Mouse (Mus musculus): Measurements from ENCODE around the gene Tsen2. TPM values are rescaled to one million over a fixed set of nuclear protein-coding genes. Genes with fewer than 3 reads are reported as not detected.

Gene Tsen2
- polyA plus RNA-seq, 1 experiment from 2014 or later = 31.3 TPM

DNA sequence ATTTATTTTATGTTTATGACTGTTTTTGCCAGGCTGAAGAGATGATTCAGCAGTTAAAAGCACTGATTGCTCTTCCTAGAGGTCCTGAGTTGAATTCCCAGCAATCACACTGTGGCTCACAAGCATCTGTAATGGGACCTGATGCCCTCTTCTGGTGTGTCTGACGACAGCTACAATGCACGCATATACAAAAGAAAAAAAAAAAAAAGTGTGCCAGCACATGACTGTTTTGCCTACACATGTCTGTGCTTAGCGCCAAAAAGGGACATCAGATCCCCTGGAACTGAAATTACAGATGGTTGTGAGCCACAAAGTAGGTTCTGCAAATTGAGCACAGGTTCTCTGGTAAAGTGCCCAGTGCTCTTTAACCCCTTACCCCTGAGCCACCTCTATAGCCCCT is 2.1 kb upstream of the Tsen2 start:
- 68% methylated on average over 3 of the region's 3 CpGs for WGBS
- Histone ChIP-seq H3K4me3 (replicated peaks) (no peak overlapping the region), H3K36me3 (no peaks in the 10 kb centered on the region), H3K27me3 (no peaks in the 10 kb centered on the region), H3K4me2 (no peak overlapping the region), H3K27ac (no peak overlapping the region), H3K4me1 (peaks cover 28% of the 10 kb centered on the region), H3K9ac (no peak overlapping the region), H3K9me3 (replicated peaks) (no peaks in the 10 kb centered on the region)
- ATAC-seq (replicated peaks; ENCODE audit: low FRiP score) = no peak

DNA sequence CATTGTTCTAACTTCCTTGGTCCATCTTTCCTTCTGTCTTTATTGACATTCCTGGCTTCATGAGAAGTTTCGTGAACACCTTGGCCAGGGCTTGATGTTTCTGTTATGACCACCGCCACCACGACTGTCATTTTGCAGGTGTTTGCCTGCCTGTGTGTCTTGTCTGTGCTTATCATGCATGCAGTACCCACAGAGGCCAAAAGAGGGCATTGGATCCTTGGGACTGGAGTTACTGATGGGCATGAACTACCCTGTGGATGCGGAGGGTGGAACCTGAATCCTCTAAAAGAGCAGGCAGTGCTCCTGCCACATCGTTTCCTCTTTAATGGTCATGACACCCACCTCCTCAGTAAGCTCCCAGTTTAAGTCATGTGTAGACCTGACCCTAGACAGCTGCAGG is 1.8 kb downstream of the Tsen2 start:
- peaks cover 20% of the 10 kb centered on the region for H3K4me1 ChIP-seq
- H3K9me3 ChIP-seq (replicated peaks) = no peaks in the 10 kb centered on the region
- H3K27ac ChIP-seq = no peak overlapping the region
- no peak overlapping the region for H3K4me2 ChIP-seq
- WGBS = 86% methylated on average over 5 of the region's 5 CpGs
- no peaks in the 10 kb centered on the region for H3K27me3 ChIP-seq
- no peak for ATAC-seq (replicated peaks; ENCODE audit: low FRiP score)
- H3K9ac ChIP-seq = no peak overlapping the region
- H3K36me3 ChIP-seq = peaks cover 36% of the 10 kb centered on the region
- H3K4me3 ChIP-seq (replicated peaks) = no peak overlapping the region

- H3K4me1 ChIP-seq = peaks cover 5% of the 10 kb centered on the region
- H3K4me3 ChIP-seq (replicated peaks) = no peak overlapping the region
- H3K4me2 ChIP-seq = no peak overlapping the region
- ATAC-seq (replicated peaks; ENCODE audit: low FRiP score) = no peak
- H3K36me3 ChIP-seq = peaks cover 78% of the 10 kb centered on the region
- no peak overlapping the region for H3K27ac ChIP-seq
- H3K27me3 ChIP-seq = no peaks in the 10 kb centered on the region
- no peaks in the 10 kb centered on the region for H3K9me3 ChIP-seq (replicated peaks)
- WGBS = 83% methylated on average over 5 of the region's 5 CpGs
- no peak overlapping the region for H3K9ac ChIP-seq
Observed at GRCm38 (mm10) chr6:115555485-115555884, 11.0 kb downstream of the Tsen2 start.

DNA sequence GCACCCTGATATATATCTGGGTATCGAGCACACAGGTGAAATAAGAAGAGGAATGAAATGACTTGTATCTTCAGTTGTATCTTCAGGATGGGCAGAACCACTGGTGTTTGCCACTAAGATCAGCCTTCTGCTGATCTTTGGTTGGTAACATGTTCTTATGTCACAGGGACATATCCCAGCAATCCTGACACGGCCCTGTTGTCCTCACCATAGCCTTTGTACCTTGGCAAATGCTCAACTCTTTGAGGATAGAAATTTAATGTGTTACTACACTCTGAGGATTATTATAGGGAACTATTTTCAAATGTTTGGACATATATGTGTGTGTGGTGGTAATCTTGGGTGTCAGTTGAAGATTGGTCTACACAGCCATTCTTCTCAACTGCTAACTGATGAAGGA is 13.7 kb downstream of the Tsen2 start:
- peaks cover 5% of the 10 kb centered on the region for H3K4me1 ChIP-seq
- 87% methylated on average over 2 of the region's 2 CpGs for WGBS
- no peak for ATAC-seq (replicated peaks; ENCODE audit: low FRiP score)
- no peaks in the 10 kb centered on the region for H3K27me3 ChIP-seq
- H3K9me3 ChIP-seq (replicated peaks) = no peaks in the 10 kb centered on the region
- no peak overlapping the region for H3K27ac ChIP-seq
- H3K9ac ChIP-seq = no peak overlapping the region
- peaks cover 76% of the 10 kb centered on the region for H3K36me3 ChIP-seq
- H3K4me3 ChIP-seq (replicated peaks) = no peak overlapping the region
- H3K4me2 ChIP-seq = no peak overlapping the region

DNA sequence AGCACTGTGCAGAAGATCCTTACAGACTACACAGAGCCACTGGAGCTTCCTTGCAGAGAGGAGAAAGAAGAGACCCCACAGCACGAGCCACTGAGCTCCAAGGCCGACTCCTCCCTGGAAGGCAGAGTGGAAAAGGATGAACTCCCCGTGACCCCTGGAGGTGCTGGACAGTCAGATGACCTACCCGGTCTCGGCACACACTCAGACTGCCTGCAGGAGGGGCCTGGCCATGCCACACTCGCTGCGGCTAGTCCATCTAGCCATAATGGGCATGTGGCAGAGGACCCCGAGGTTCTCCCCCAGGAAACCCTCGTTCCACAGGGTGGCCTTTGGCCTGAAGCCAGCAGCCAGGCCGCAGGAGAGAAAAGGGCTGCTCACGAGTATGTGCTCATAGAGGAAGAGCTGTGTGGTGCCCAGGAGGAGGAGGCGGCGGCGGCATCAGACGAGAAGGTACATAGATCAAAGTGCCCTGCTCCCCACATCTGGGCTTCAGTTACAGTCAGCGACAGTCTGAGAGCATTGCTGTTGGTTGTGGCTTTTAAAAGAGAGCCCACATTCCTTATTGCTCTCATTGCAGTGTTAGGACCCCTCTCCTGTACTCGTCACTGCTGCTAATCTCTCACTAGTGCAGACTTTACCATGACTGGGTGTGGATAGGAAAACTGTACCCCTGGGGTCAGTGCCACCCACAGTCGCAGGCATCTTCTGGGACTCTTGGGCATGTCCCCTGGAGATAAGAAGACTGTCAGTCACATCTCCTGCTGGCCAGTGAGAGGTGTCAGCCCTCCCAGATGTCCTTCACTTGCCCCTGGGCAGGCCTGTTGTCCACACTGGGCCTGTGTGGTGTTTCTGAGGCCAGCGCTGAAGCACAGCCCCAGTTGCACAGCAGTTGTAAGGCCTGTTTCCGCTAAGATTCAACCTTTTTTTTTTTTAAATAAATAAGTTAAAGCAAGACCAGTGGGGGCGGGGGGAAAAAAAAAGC is 15.5 kb downstream of the Tsen2 start:
- no peak overlapping the region for H3K4me3 ChIP-seq (replicated peaks)
- no peaks in the 10 kb centered on the region for H3K27me3 ChIP-seq
- ATAC-seq (replicated peaks; ENCODE audit: low FRiP score) = peak; percentile 66
- H3K9me3 ChIP-seq (replicated peaks) = no peaks in the 10 kb centered on the region
- peaks cover 69% of the 10 kb centered on the region for H3K36me3 ChIP-seq
- H3K4me2 ChIP-seq = no peak overlapping the region
- 49% methylated on average over 21 of the region's 21 CpGs for WGBS
- H3K9ac ChIP-seq = no peak overlapping the region; the same call in 1 of the 2 replicates
- no peak overlapping the region; the same call in 1 of the 2 replicates for H3K27ac ChIP-seq
- H3K4me1 ChIP-seq = peaks cover 5% of the 10 kb centered on the region

- ATAC-seq (replicated peaks; ENCODE audit: low FRiP score) = no peak
- Histone ChIP-seq H3K4me3 (replicated peaks) (no peak overlapping the region), H3K4me2 (no peak overlapping the region), H3K4me1 (no peaks in the 10 kb centered on the region), H3K9ac (no peak overlapping the region), H3K36me3 (peaks cover 85% of the 10 kb centered on the region), H3K27ac (no peak overlapping the region), H3K27me3 (no peaks in the 10 kb centered on the region), H3K9me3 (replicated peaks) (peaks cover 6% of the 10 kb centered on the region; the same call in 1 of the 2 replicates)
- WGBS = 79% methylated on average over 6 of the region's 6 CpGs
Observed at GRCm38 (mm10) chr6:115565479-115566045, 21.1 kb downstream of the Tsen2 start.

GRCm38 (mm10) chr6:115574171-115574570 is 29.7 kb downstream of the Tsen2 start:
- 0 out of 2 replicates have a peak, but pooled peaks cover 2% of the 10 kb centered on the region for H3K9me3 ChIP-seq (replicated peaks)
- no peaks in the 10 kb centered on the region for H3K27me3 ChIP-seq
- 92% methylated on average over 7 of the region's 7 CpGs for WGBS
- H3K9ac ChIP-seq = no peak overlapping the region
- H3K36me3 ChIP-seq = peaks cover 90% of the 10 kb centered on the region
- no peak overlapping the region for H3K4me3 ChIP-seq (replicated peaks)
- no peak overlapping the region for H3K4me2 ChIP-seq
- H3K4me1 ChIP-seq = no peaks in the 10 kb centered on the region
- no peak overlapping the region for H3K27ac ChIP-seq
- ATAC-seq (replicated peaks; ENCODE audit: low FRiP score) = no peak

- Histone ChIP-seq H3K36me3 (peaks cover 82% of the 10 kb centered on the region), H3K9ac (no peak overlapping the region), H3K4me1 (no peaks in the 10 kb centered on the region), H3K4me2 (no peak overlapping the region), H3K27me3 (no peaks in the 10 kb centered on the region), H3K27ac (no peak overlapping the region), H3K9me3 (replicated peaks) (no peaks in the 10 kb centered on the region), H3K4me3 (replicated peaks) (no peak overlapping the region)
- WGBS = 73% methylated on average over 5 of the region's 5 CpGs
- ATAC-seq (replicated peaks; ENCODE audit: low FRiP score) = no peak
Observed at GRCm38 (mm10) chr6:115577407-115577806, 32.9 kb downstream of the Tsen2 start.

- Histone ChIP-seq H3K4me1 (no peaks in the 10 kb centered on the region), H3K27me3 (no peaks in the 10 kb centered on the region), H3K9me3 (replicated peaks) (no peaks in the 10 kb centered on the region), H3K36me3 (peaks cover 79% of the 10 kb centered on the region), H3K9ac (no peak overlapping the region), H3K4me2 (no peak overlapping the region), H3K4me3 (replicated peaks) (no peak overlapping the region), H3K27ac (no peak overlapping the region)
- no peak for ATAC-seq (replicated peaks; ENCODE audit: low FRiP score)
- WGBS = 90% methylated on average over 9 of the region's 9 CpGs
Observed at GRCm38 (mm10) chr6:115577941-115578340, 33.5 kb downstream of the Tsen2 start.

DNA sequence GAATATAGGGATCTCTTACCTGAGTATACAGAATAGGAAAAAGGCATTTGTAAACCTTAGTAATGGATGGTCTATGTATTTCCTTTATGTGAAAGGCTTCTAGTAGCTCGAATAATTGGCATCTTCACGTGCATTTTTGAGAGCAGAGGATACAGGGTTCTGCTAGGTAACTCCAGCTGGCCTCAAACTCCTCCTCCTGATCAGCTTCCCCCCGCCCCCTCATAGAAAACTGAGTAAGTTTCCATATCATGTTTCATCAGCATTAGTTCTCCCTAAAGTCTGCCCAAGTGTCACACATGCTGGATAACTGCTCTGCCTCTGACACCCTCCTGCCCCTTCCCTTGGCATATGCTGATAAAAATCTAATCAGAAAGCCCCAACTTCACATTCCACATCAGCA is 36.3 kb downstream of the Tsen2 start:
- H3K4me1 ChIP-seq = no peaks in the 10 kb centered on the region
- H3K9ac ChIP-seq = no peak overlapping the region
- H3K36me3 ChIP-seq = peaks cover 56% of the 10 kb centered on the region
- no peak for ATAC-seq (replicated peaks; ENCODE audit: low FRiP score)
- WGBS = 67% methylated on average over 3 of the region's 3 CpGs
- no peaks in the 10 kb centered on the region for H3K27me3 ChIP-seq
- no peaks in the 10 kb centered on the region for H3K9me3 ChIP-seq (replicated peaks)
- H3K4me2 ChIP-seq = no peak overlapping the region
- H3K4me3 ChIP-seq (replicated peaks) = no peak overlapping the region
- no peak overlapping the region for H3K27ac ChIP-seq

DNA sequence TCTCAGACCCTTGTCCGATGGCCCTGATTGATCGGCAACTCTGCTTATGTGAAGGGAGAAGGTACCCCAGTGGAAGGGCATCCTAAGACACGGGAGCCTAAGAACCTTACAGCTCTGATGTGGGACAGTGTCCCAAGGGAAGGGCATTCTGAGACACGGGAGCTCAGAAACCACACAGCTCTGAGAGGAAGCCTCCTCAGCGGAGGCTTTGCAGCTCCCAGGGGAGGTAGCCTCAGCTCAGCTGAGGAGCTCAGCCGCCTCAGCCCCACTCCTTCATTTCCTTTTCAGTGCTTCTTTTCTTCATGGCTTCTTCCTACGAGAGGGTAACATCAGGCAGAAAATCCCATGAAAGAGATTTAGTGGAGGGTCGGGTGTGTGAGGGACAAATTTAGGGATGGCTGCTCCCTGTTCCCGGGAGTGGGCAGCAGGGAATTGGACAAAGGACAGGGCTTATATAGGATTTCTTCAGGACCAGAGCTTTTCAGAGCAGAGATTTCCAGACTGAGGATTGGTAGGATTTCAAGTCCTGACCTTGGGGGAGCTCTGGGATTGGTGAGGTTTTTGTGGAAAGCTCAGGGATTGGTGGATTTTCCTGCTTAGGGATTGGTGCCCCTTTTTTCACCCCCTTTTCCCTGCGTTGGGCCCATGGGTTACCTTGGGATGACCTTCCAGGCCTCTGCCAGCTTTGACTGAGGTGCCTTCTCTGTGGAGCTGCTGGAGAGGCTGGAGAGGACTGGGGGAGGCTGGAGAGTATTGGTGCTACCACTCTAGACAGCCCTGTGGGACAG is 38.1 kb downstream of the Tsen2 start:
- Histone ChIP-seq H3K27ac (no peak overlapping the region), H3K36me3 (peaks cover 39% of the 10 kb centered on the region), H3K4me2 (no peak overlapping the region), H3K4me1 (no peaks in the 10 kb centered on the region), H3K9me3 (replicated peaks) (no peaks in the 10 kb centered on the region), H3K27me3 (no peaks in the 10 kb centered on the region), H3K4me3 (replicated peaks) (no peak overlapping the region), H3K9ac (no peak overlapping the region)
- 66% methylated on average over 10 of the region's 10 CpGs for WGBS
- no peak for ATAC-seq (replicated peaks; ENCODE audit: low FRiP score)
